Mouse (Mus musculus) small intestine, adult 2 months (tissue): ENCODE results near the gene Tmcc2.

Experiments
- CTCF ChIP-seq: fragments of 200-500 bp; IDR thresholded peaks from 2 replicates; pipeline ENCODE4 v1.5.1; 2012; ENCODE audit warnings: low read depth, mild to moderate bottlenecking, control low read depth, inconsistent platforms, low read length, moderate library complexity, mixed read lengths; ENCODE audit not compliant: insufficient replicate concordance, insufficient read length; ENCODE audit errors: extremely low read depth
- POLR2A ChIP-seq: fragments of 200-500 bp; IDR thresholded peaks from 2 replicates; pipeline ENCODE4 v1.6.1; 2012; ENCODE audit warnings: low read depth, mild to moderate bottlenecking, control low read depth, inconsistent platforms, low read length, moderate library complexity

DNA sequence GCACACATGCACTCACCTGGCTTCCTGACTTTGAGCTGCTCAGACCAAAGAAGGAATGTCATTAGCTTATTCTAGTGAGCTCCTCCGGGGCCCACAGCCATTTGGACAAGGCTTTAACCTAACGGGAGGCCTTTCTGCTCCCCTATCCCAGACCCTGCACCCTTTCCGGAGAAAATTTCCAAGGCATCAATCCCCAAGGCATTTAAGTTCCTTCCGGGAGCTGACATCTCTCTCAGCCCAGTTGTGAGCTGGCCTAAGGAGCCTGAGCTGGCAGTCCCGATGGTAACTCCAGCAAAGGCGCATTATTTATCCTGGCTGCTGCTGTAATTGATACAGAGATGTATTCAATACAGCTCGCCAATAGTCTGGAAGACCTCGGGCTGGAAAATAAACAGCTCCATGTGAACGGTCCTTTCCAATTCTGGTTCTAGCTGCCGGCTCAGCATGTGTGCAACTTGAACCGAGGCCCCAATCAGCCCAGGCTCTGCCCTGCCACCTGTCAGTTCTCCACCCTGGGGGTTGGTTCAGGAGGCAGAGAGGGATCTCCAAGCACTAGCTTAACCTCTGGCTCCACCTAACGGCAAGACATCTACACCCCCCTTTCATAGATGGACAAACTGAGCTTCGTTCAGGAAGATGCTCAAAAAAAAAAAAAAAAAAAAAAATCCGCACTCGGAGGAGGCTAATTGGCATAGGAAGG is 1.0 kb downstream of the Tmcc2 start:
- TF ChIP-seq POLR2A (no peak), CTCF (no peak)
